Mouse (Mus musculus) heart, embryonic 15.5 days (tissue): ENCODE measurements around the gene Fbxw7. TPM values are rescaled to one million over a fixed set of nuclear protein-coding genes. Genes with fewer than 3 reads are reported as not detected.

ENCODE experiments used
- ATAC-seq: fragments of 200-750 bp; cut with Nextera tagmentation; replicated peaks from 2 replicates; pipeline ENCODE4 v1.8.0; 2017; ENCODE audit warnings: low read depth, moderate TSS enrichment; ENCODE audit not compliant: insufficient number of reproducible peaks, insufficient read depth, low FRiP score
- H3K27ac ChIP-seq: fragments of 300-500 bp; sonication (generic); 2 replicates; pipeline ENCODE4 v1.5.1; 2015; ENCODE audit warnings: mild to moderate bottlenecking, inconsistent platforms
- H3K27me3 ChIP-seq: fragments of 300-500 bp; sonication (generic); 2 replicates; pipeline ENCODE4 v1.6.1; 2015; ENCODE audit warnings: inconsistent platforms
- H3K36me3 ChIP-seq: fragments of 300-500 bp; sonication (generic); 2 replicates; pipeline ENCODE4 v1.6.1; 2015; ENCODE audit warnings: mild to moderate bottlenecking, inconsistent platforms
- H3K4me1 ChIP-seq: fragments of 300-500 bp; sonication (generic); replicated peaks from 2 replicates; pipeline ENCODE4 v1.6.1; 2015; ENCODE audit warnings: inconsistent platforms
- H3K4me2 ChIP-seq: fragments of 300-500 bp; sonication (generic); 2 replicates; pipeline ENCODE4 v1.6.1; 2015; ENCODE audit warnings: inconsistent platforms, mild to moderate bottlenecking, moderate library complexity
- H3K4me3 ChIP-seq: fragments of 300-500 bp; sonication (generic); 2 replicates; pipeline ENCODE4 v1.5.1; 2015; ENCODE audit warnings: mild to moderate bottlenecking, inconsistent platforms
- H3K9ac ChIP-seq: fragments of 300-500 bp; sonication (generic); 2 replicates; pipeline ENCODE4 v1.6.1; 2015; ENCODE audit warnings: mild to moderate bottlenecking, inconsistent platforms
- H3K9me3 ChIP-seq: fragments of 300-500 bp; sonication (generic); replicated peaks from 2 replicates; pipeline ENCODE4 v1.6.1; 2016; ENCODE audit warnings: inconsistent platforms
- WGBS: fragments of 180-500 bp; shearing (Covaris S2); methylation state at CpG from one replicate; pipeline ENCODE4 v1.1.7; 2015; ENCODE audit warnings: mixed read lengths; 5-methylcytosine and 5-hydroxymethylcytosine counted together
- polyA plus RNA-seq: library from polyadenylated mRNA; unstranded; fragments of >200 nt; fragmentation: Nextera tagmentation; extraction: Ambion mirVana; gene quantifications from 2 replicates; pipeline ENCODE4 v1.2.1, GENCODE M21; 2015

The Fbxw7 gene
- polyA plus RNA-seq, 1 experiment from 2014 or later, result 8.1 TPM

DNA sequence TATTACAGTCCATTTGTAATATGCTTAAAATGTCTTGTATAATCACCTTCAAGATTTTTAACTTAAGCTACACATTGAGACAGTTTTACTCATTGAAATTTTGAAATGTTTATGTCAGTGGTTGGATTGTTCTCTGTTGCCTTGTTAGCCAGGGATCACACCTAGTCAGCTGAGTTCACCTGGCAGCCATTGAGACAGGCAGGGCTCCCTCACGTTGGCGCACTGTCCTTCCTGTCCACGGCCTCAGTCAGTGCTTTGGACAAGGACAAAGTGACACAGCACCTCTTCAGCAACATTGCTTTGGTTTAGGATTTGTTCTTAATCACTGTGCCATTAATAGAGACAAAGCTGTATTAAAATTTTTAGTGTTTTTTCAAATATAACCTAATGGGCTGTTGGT, 114.1 kb downstream of the Fbxw7 start:
- Histone ChIP-seq H3K9ac (no peak overlapping the region), H3K4me2 (no peak overlapping the region), H3K36me3 (no peaks in the 10 kb centered on the region), H3K4me3 (no peak overlapping the region), H3K4me1 (peaks cover 5% of the 10 kb centered on the region; the same call in 1 of the 2 replicates), H3K27ac (no peak overlapping the region), H3K9me3 (no peaks in the 10 kb centered on the region), H3K27me3 (no peaks in the 10 kb centered on the region)
- ATAC-seq, result no peak
- 80% methylated on average over 3 of the region's 3 CpGs for WGBS

DNA sequence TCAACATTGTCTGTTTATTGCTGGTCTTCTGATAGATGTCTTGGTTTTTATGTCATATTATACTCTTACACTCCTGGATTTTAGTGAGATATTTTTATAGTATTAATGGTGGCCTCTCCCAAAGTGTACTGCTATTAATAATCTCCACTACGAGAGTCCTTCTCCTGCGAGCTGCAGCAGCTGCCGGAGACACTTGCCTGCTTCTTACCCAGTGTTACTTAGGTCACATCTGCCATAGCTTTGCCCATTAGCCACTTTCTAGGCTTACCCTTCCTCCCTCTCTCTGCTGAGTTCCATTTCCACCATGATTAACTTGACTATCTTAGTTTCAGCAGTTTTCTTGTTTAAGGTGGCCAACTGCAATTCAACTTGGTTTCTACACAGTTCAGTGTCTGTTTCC, 115.6 kb downstream of the Fbxw7 start:
- Histone ChIP-seq H3K9me3 (no peaks in the 10 kb centered on the region), H3K36me3 (no peaks in the 10 kb centered on the region), H3K27me3 (no peaks in the 10 kb centered on the region), H3K27ac (no peak overlapping the region), H3K4me3 (no peak overlapping the region), H3K4me1 (no peaks in the 10 kb centered on the region), H3K4me2 (no peak overlapping the region), H3K9ac (no peak overlapping the region)
- WGBS, result 46% methylated on average over 3 of the region's 3 CpGs
- ATAC-seq, result no peak

DNA sequence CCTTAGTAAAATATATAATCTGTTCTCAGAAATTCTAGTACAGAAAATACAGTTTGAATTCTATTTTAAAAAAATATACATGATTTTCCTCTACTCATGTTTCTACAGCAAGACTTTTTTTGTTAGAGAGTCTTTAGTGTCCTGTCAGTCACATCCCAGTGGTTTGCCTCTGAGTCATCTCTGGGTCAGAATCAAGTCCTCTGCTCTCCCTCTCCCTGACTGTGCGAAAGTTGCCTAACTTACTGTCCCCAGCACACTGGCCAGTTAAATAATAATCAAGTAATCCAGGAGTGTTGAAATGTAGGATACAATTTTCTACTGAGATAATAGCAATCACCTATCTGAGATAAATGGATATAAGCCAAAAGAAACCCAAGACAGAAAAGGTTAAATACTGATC, 120.7 kb downstream of the Fbxw7 start:
- no peaks in the 10 kb centered on the region for H3K4me1 ChIP-seq
- H3K27me3 ChIP-seq, result no peaks in the 10 kb centered on the region
- no peak overlapping the region for H3K9ac ChIP-seq
- no peaks in the 10 kb centered on the region for H3K9me3 ChIP-seq
- 72% methylated on average over 1 of the region's 1 CpGs for WGBS
- H3K36me3 ChIP-seq, result no peaks in the 10 kb centered on the region
- no peak overlapping the region for H3K4me3 ChIP-seq
- H3K27ac ChIP-seq, result no peak overlapping the region
- H3K4me2 ChIP-seq, result no peak overlapping the region
- ATAC-seq, result no peak

DNA sequence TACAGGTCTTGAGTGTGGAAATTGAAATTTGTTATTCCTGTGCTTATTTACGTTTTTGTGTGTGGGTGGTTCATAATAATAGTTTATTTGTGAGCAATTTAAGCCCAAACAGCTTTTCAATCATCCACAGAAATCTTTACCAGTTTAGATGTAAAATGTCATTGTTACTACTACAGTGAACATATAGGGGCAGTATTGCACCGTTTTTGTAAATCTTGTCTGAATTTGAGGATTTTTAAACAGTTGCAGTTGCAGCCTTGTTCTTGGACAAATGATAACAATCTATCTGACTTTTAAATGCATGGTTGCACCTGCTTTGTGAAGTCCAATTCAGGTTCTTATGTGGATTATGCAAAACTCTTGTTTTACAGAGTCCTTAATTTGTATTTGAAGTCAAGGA, 121.2 kb downstream of the Fbxw7 start:
- H3K9me3 ChIP-seq, result no peaks in the 10 kb centered on the region
- H3K4me3 ChIP-seq, result no peak overlapping the region
- no peak overlapping the region for H3K4me2 ChIP-seq
- no peaks in the 10 kb centered on the region for H3K4me1 ChIP-seq
- no peak for ATAC-seq
- no peak overlapping the region for H3K9ac ChIP-seq
- no peak overlapping the region for H3K27ac ChIP-seq
- WGBS, result 52% methylated on average over 2 of the region's 2 CpGs
- no peaks in the 10 kb centered on the region for H3K27me3 ChIP-seq
- H3K36me3 ChIP-seq, result no peaks in the 10 kb centered on the region

DNA sequence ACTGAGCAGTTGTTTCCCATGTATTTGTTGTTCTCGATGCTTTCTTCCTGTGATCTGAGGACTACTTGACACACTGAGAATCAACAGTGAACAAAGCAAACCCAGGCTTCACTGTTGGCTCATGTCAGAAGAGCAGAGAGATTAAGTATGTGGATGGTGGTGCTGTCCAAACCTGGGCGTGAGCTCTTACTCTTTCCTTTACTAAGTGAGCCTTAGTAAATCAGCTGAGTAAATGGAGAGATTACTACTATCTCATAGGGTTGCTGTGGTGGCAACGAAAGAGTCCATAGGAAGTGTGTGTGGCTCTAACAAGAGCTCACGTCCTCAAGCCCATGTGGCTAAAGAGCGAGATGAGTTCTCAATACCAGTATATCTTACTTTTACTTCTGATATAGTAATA, 121.9 kb downstream of the Fbxw7 start:
- ATAC-seq, result no peak
- no peak overlapping the region for H3K9ac ChIP-seq

DNA sequence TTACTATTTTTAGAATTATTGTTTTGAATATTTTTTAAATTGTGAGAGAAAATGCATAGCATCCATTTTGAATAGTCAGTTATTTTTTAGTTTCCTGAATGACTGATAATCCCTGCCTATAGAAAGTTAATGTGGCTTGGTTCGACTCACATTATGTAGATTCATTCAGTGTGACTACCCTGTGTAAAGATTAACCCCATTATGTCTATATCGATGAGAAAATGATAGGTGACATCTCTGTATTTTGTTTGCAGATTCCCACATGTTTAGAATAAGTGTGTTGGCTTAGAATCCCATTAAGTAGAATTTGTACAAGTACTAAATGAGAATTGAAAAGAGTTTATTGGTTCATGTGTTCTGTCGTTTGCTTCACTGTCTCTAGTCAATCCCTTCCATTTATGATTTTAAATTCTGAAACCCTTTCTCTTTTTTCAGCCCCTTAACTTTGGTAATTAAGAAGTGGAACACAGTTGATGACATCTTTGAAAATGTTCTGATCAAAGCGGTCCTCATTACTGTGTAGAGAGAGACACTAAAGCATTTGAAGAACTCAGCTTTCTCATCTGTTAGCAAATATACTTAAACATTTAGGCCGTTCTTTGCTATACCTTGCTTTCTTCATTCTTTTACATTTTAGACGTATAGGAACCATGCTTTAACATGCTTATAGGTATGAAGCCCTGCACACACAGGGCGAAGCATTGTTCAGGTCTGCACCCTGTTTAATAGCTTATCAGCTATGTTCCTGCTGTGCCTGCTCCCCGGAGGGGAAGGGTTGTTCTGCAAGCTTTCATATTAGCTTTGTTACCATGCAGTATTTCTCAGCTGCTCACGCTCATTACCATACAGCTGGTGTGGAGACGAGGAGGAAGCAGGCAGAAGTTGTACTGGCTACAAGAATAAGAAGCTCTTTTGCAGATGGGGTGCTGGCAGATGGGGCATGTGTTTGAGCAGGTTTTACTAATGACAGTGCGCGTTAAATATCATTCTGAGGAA, 122.6 kb downstream of the Fbxw7 start:
- no peak for ATAC-seq
- no peak overlapping the region for H3K4me3 ChIP-seq
- no peak overlapping the region for H3K9ac ChIP-seq
- 70% methylated on average over 12 of the region's 12 CpGs for WGBS
- no peak overlapping the region for H3K27ac ChIP-seq
- H3K36me3 ChIP-seq, result no peaks in the 10 kb centered on the region
- no peaks in the 10 kb centered on the region for H3K9me3 ChIP-seq
- no peak overlapping the region for H3K4me2 ChIP-seq
- no peaks in the 10 kb centered on the region for H3K27me3 ChIP-seq
- H3K4me1 ChIP-seq, result no peaks in the 10 kb centered on the region

More for the DNA sequence above, 121.9 kb downstream of the Fbxw7 start:
- no peaks in the 10 kb centered on the region for H3K36me3 ChIP-seq
- 80% methylated on average over 5 of the region's 5 CpGs for WGBS
- no peak overlapping the region for H3K27ac ChIP-seq
- H3K4me2 ChIP-seq, result no peak overlapping the region
- H3K4me1 ChIP-seq, result no peaks in the 10 kb centered on the region
- no peaks in the 10 kb centered on the region for H3K9me3 ChIP-seq
- no peak overlapping the region for H3K4me3 ChIP-seq
- H3K27me3 ChIP-seq, result no peaks in the 10 kb centered on the region

DNA sequence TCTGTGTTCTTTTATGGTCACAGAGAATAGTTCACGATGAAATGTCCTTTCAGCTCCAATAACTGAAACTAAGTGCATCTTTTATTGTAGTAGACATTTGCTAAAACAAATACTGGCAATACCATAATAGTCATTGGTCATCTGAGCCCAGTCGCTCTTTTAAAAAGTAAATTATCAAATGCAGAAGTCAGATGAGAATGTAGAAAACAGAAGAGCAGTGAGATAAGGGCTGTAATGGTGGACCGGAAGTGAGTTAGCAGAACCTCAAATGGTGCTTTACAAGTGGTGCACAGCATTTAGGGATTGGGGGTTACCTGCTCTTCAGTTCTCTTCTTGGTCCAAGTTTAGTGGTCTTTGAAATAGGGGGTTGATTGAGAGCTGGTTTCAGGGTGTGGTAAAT, 129.9 kb downstream of the Fbxw7 start:
- H3K27me3 ChIP-seq, result no peaks in the 10 kb centered on the region

DNA sequence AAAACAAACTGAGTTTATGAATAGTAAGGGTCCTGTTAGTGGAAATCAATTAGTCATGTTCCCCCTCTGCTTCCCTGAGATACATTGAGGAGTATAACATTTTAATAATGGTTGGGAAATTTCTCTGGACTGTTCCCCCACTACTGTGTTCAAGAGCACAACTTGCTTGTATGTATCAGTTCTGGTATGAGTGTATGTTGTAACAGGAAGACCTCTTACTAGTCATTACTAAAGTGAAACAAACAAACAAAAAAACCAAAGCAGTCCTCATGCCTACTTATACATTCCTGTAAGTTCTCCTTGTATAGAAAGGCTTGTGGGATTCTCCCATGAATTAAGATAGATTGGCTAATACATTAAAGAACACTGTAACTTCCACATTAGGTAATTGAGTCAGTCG, 131.3 kb downstream of the Fbxw7 start:
- H3K27me3 ChIP-seq, result no peaks in the 10 kb centered on the region
- no peaks in the 10 kb centered on the region for H3K9me3 ChIP-seq
- ATAC-seq, result no peak
- H3K4me1 ChIP-seq, result 0 out of 2 replicates have a peak, but pooled peaks cover 2% of the 10 kb centered on the region
- H3K9ac ChIP-seq, result no peak overlapping the region
- H3K4me3 ChIP-seq, result no peak overlapping the region
- WGBS, result 86% methylated on average over 1 of the region's 1 CpGs
- no peaks in the 10 kb centered on the region for H3K36me3 ChIP-seq
- no peak overlapping the region for H3K4me2 ChIP-seq
- no peak overlapping the region for H3K27ac ChIP-seq

More for the DNA sequence above, 129.9 kb downstream of the Fbxw7 start:
- no peak for ATAC-seq
- H3K9me3 ChIP-seq, result no peaks in the 10 kb centered on the region
- H3K4me3 ChIP-seq, result no peak overlapping the region
- no peak overlapping the region for H3K27ac ChIP-seq
- no peaks in the 10 kb centered on the region for H3K4me1 ChIP-seq
- H3K36me3 ChIP-seq, result no peaks in the 10 kb centered on the region
- H3K9ac ChIP-seq, result no peak overlapping the region
- WGBS, result 83% methylated on average over 3 of the region's 3 CpGs
- no peak overlapping the region for H3K4me2 ChIP-seq

DNA sequence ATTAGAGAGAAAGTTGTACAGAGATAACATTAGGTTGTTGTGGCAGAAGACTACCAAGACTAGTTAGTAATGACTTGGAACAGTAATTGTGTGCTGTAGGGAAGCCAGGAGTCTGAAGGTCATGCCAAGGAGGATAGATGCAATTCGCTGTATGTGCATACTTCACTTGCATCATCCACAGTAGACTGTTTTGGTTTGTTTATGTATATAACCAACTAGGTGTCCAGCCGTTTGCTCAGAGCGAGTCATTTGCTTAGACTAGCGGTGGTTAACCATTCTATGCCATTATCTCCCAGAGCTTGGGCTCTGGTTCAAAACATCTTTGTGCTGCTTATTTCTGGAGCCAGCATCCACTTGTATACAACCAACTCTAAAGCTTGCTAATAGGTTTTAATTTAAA, 134.3 kb downstream of the Fbxw7 start:
- Histone ChIP-seq H3K4me2 (no peak overlapping the region), H3K4me3 (no peak overlapping the region), H3K9ac (no peak overlapping the region), H3K36me3 (no peaks in the 10 kb centered on the region), H3K9me3 (no peaks in the 10 kb centered on the region), H3K27ac (no peak overlapping the region), H3K27me3 (no peaks in the 10 kb centered on the region), H3K4me1 (0 out of 2 replicates have a peak, but pooled peaks cover 8% of the 10 kb centered on the region)
- WGBS, result 78% methylated on average over 4 of the region's 4 CpGs
- no peak for ATAC-seq

DNA sequence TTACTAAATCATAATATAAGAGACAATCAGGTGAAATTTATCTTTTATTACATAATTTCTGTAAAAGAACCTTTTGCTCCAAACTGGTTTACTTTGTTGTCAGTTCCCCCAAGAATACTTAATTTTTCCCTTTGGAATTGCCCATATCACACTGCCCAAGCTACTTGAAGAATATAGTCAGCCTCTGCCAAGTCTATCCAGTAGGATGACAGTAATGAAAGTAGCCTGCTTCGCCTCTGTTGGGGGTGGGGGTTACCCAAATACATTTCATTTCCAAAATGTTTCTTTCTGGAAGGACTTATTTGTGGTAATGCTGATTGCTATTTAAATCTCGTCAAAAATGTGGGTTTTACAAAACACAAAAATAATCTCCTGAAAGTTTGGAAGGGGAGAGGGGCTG, 136.6 kb downstream of the Fbxw7 start:
- H3K4me1 ChIP-seq, result 0 out of 2 replicates have a peak, but pooled peaks cover 8% of the 10 kb centered on the region
- no peak overlapping the region for H3K9ac ChIP-seq
- H3K4me2 ChIP-seq, result peak overlapping the region; percentile 69
- H3K4me3 ChIP-seq, result peak overlapping the region; percentile 50
- H3K9me3 ChIP-seq, result no peaks in the 10 kb centered on the region
- no peak for ATAC-seq
- WGBS, result 40% methylated on average over 2 of the region's 2 CpGs
- H3K27ac ChIP-seq, result peak overlapping the region; percentile 56
- H3K27me3 ChIP-seq, result no peaks in the 10 kb centered on the region
- no peaks in the 10 kb centered on the region for H3K36me3 ChIP-seq

DNA sequence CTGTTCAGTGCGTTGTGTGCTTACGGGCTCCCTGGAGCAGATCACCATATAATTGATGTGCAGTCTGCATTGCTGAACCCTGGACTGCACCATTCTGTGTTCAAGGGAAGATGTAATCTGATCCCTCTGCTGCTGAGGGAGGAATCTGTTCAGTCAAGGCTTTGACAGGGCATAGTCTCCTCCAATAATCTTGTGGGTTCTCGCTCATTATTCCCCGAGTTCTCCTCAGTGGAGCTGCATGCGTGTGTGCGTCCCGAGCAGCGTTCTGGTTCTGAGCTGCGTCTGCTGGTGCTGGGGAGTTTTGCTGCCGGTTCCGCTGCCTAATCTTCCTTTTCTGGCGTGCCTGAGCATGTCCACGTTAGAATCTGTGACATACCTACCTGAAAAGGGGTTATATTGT, 137.1 kb downstream of the Fbxw7 start:
- 29% methylated on average over 13 of the region's 13 CpGs for WGBS
- peak; percentile 84 for ATAC-seq
- Histone ChIP-seq H3K9me3 (no peaks in the 10 kb centered on the region), H3K36me3 (no peaks in the 10 kb centered on the region), H3K4me1 (0 out of 2 replicates have a peak, but pooled peaks cover 8% of the 10 kb centered on the region), H3K4me2 (peak overlapping the region; percentile 69), H3K27me3 (no peaks in the 10 kb centered on the region), H3K9ac (peak overlapping the region; percentile 47), H3K27ac (peak overlapping the region; percentile 56), H3K4me3 (peak overlapping the region; percentile 50)
